In genomic region chr2:119846929-119847328, GRCm38 (mm10) we compare ENCODE assay signal across 10 mouse cellular contexts. TPM values are rescaled to one million over a fixed set of nuclear protein-coding genes. Genes with fewer than 3 reads are reported as not detected.
DNase-seq lines count a peak whose midpoint lies in the region; TF ChIP-seq lines count a peak whose summit lies in the region.
"Had no signal": no experiment of that assay in that cellular context is flagged by ENCODE, and none has a peak within 500 bp of the region (broad histone marks: within the 10 kb centered on the region; RNA-seq: fewer than 3 reads in every experiment).

No protein-coding gene starts in this region.

- TF ChIP-seq POLR2A in lung, adult 2 months (IDR thresholded peaks at IDR 0.05; ENCODE audit: borderline replicate concordance, extremely low read depth, low read depth, low read length), result no peak
- TF ChIP-seq POLR2A in cerebellum, adult 2 months (IDR thresholded peaks at IDR 0.05; ENCODE audit: borderline replicate concordance, insufficient read depth, low read length), result no peak

- H3K27me3 ChIP-seq in cerebellum, adult 2 months (ENCODE audit: control insufficient read depth, insufficient read depth, low read length), result no peaks in the 10 kb centered on the region

- WGBS in lung, adult 2 months, result 48% methylated on average over 4 of the region's 4 CpGs
- 6% methylated on average over 4 of the region's 4 CpGs for WGBS in cerebellum, adult 2 months

- peak overlapping the region; percentile 83; the same call in 1 of the 2 replicates for H3K27ac ChIP-seq in cerebellum, adult 2 months (ENCODE audit: insufficient read depth, low read length)

- peak; percentile 1 for DNase-seq in lung, postnatal 14 days
- DNase-seq in lung, adult 2 months, result no peak
- DNase-seq in ZHBTc4 (ENCODE audit: low read depth, low spot score) (peak; percentile 18), liver (no peak)
- DNase-seq in cerebellum, adult 2 months, result peak; percentile 92 to 98
- peak; percentile 43 to 45 for DNase-seq in heart, adult 9 months (ENCODE audit: low spot score in 2 of 2)
- DNase-seq in thymus, postnatal 10 days (ENCODE audit: low spot score in 2 of 2), result no peak
- DNase-seq in thymus, postnatal 25 days, result no peak
- DNase-seq: kidney, adult 11 months; spleen, adult 18-20 months had no signal

- H3K4me1 ChIP-seq in lung, adult 2 months (ENCODE audit: control insufficient read depth, insufficient read depth, low read length), result no peaks in the 10 kb centered on the region
- peaks cover 13% of the 10 kb centered on the region for H3K4me1 ChIP-seq in cerebellum, adult 2 months (ENCODE audit: control insufficient read depth, insufficient read depth, low read length)

- no peak overlapping the region for H3K4me3 ChIP-seq in lung, adult 2 months (replicated peaks; ENCODE audit: extremely low read depth, low read depth, low read length)
- H3K4me3 ChIP-seq in cerebellum, adult 2 months (replicated peaks; ENCODE audit: insufficient read depth, low read depth, low read length), result no peak overlapping the region

- TF ChIP-seq CTCF in lung, adult 2 months (IDR thresholded peaks at IDR 0.05; ENCODE audit: insufficient read depth, low read length), result no peak
- no peak for TF ChIP-seq CTCF in cerebellum, adult 2 months (IDR thresholded peaks at IDR 0.05; ENCODE audit: borderline replicate concordance, insufficient read depth, low read depth, low read length)

RNA-seq across cellular contexts. Expression of gene Tyro3, which starts 49.4 kb away (rescaled TPM):
- 11.8 and 16.4 TPM in 2 replicates for polyA plus RNA-seq in lung, adult 2 months (2012; rRNA removed)
- polyA plus RNA-seq in cerebellum, adult 2 months (2012; rRNA removed), result 150 and 154 TPM in 2 replicates

RNA-seq across cellular contexts. Expression of gene Mga, which starts 50.1 kb away (rescaled TPM):
- polyA plus RNA-seq in lung, adult 2 months (2012; rRNA removed), result 18.3 and 23.8 TPM in 2 replicates
- polyA plus RNA-seq in cerebellum, adult 2 months (2012; rRNA removed), result 22.8 and 24.9 TPM in 2 replicates

RNA-seq across cellular contexts. Expression of gene Rpap1, which starts 59.6 kb away (rescaled TPM):
- polyA plus RNA-seq in lung, adult 2 months (2012; rRNA removed), result 21.6 and 24.5 TPM in 2 replicates
- polyA plus RNA-seq in cerebellum, adult 2 months (2012; rRNA removed), result 15.9 and 17.5 TPM in 2 replicates

Comparison
In these comparisons a context has a peak if more than half of its experiments do, and no peak if none do; other contexts are left out.
1. DNase-seq: peak in lung, postnatal 14 days (single experiment), ZHBTc4 (single experiment), cerebellum, adult 2 months (2 of 2) and heart, adult 9 months (2 of 2); none in lung, adult 2 months (single experiment), thymus, postnatal 10 days (0 of 2), thymus, postnatal 25 days (single experiment) and liver (single experiment).